Mouse (Mus musculus) naive thymus-derived CD4-positive, alpha-beta T cell, adult 5 months (primary cell): ENCODE results near the gene Glra1. TPM values are rescaled to one million over a fixed set of nuclear protein-coding genes. Genes with fewer than 3 reads are reported as not detected.

ENCODE experiments used
- polyA plus RNA-seq: library from polyadenylated mRNA; unstranded; fragments of 100-300 nt; shearing (Covaris generic); gene quantifications from one replicate; pipeline ENCODE4 v1.2.1, GENCODE M21; 2017

The Glra1 gene
- not detected for polyA plus RNA-seq

DNA sequence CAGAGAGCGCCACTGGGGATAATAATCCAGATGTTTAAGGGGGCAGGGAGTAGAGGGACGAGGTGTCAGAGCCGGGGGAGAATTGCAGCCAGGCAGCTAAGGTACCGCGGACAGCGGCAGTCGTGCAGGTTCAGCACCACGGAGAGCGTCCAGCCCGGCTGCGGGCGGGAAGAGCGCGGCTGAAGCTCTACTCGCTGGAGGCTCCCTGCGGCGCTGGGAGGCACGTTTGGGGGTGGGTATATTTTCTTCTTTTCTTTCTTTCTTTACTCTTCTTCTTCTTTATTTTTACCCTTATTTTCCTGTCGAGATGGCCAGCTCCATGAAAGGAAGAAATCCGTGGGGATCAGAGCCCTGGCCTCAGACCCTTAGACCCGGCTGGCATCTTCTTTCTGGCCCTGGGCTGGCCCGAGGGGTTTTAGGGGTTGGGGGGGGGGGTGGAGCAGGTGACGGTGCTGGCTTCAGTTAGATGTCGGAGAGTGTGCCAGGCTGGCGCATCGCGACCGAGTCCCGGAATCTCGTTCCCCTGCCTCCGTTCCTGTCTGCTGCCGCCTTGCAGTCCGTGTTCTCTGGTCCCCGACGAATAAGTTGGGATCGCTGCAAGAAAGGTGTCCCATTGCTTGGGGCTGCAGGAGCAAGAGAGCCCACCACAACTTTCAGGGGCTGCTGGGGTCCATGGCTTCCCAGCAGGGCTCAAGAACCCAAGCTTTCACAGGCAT lies at the start of gene Glra1:
Gene Glra1, minus strand, starts transcription at position 391 of the 716 bp plus-strand sequence.

DNA sequence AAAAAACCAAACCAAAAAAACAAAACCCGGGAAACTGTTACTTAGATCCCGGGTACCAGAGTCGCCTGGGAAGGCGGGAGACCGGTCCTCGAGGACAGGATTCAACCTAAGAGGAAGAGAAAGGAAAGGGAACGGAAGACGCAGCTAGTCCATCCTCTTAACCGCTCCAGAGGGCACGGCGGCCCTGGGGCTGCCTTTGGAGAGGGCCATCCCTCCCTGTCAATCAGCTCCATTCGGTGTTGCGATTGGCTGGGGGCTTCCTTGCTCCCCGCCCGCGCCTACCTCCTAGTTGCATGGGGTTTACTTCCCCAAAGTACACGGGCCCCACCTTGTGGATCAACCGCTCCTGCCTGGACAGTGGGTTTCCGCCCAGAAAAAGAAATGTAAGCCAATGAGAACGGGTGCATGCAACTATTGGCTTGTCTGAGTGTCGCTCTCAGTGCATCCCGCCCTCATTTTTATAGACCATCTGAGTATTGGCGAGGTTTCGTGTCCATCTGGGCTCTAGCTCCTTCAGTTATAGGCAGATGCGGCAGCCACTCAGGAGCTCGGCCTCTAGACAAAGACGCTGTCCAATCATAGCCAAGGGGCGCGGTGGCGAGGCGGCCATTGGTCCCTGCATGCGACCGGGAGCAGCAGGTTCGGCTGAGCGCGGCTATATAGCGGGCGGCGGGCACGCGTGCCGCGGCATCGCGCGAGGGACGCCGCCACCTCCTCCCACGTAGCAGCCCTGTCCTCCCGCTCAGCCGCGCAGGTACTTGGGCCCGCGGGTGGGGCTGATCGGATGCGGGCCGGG lies 138.8 kb downstream of the Glra1 start, which contains the start of gene G3bp1:
Gene G3bp1, plus strand, starts transcription at position 638 of the 796 bp plus-strand sequence.

Other genes with a start within 250 kb of the Glra1 start
- not detected for gene Sparc, start 185.0 kb downstream of the Glra1 start, polyA plus RNA-seq
- gene Atox1, start 147.0 kb downstream of the Glra1 start, polyA plus RNA-seq = 107 TPM
- 150 TPM for gene G3bp1, start 138.5 kb downstream of the Glra1 start, polyA plus RNA-seq